Mouse (Mus musculus): ENCODE data around the gene Gpr89. TPM values are rescaled to one million over a fixed set of nuclear protein-coding genes. Genes with fewer than 3 reads are reported as not detected.

Gene Gpr89
- total and polyA plus RNA-seq, 2 experiments from 2014 or later = 23.2 to 34.1 TPM

DNA sequence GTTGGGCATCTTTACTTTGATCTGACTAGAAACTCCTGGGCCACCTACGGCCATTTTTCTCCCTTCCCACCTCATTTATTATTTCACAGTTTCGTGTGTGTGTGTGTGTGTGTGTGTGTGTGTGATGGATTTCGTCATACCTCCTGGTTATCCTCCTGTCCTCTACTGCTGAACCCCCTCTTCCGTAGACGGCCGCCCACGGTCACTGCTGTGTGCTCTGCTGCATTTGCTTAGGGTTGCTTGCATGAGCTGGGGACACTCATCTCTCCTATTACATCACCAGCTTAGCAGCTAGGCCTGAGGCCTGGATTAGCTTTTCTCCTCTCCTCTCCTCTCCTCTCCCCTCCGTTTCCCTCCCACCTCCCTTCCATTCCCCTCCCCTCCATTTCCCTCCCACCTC, 56.7 kb downstream of the Gpr89 start:
- H3K9me3 ChIP-seq (ENCODE audit: low read length) = no peaks in the 10 kb centered on the region
- no peak overlapping the region for H3K27ac ChIP-seq (ENCODE audit: low read depth, low read length)
- H3K4me2 ChIP-seq (ENCODE audit: low read depth, low read length, poor library complexity, severe bottlenecking) = no peak overlapping the region
- WGBS = 88% methylated on average over 7 of the region's 8 CpGs
- no peaks in the 10 kb centered on the region for H3K36me3 ChIP-seq (ENCODE audit: insufficient read depth, low read length)
- no peaks in the 10 kb centered on the region for H3K27me3 ChIP-seq (ENCODE audit: insufficient read depth, low read length)
- ATAC-seq (ENCODE audit: low FRiP score) (no peak), DNase-seq (ENCODE audit: low spot score) (no peak)
- no peak overlapping the region for H3K9ac ChIP-seq (replicated peaks; ENCODE audit: low read length, poor library complexity, severe bottlenecking)
- no peak overlapping the region for H3K4me3 ChIP-seq (ENCODE audit: low read depth, low read length)
- no peaks in the 10 kb centered on the region for H3K4me1 ChIP-seq (ENCODE audit: insufficient read depth, low read length)
- TF ChIP-seq CTCF (IDR thresholded peaks at IDR 0.05) = no peak

DNA sequence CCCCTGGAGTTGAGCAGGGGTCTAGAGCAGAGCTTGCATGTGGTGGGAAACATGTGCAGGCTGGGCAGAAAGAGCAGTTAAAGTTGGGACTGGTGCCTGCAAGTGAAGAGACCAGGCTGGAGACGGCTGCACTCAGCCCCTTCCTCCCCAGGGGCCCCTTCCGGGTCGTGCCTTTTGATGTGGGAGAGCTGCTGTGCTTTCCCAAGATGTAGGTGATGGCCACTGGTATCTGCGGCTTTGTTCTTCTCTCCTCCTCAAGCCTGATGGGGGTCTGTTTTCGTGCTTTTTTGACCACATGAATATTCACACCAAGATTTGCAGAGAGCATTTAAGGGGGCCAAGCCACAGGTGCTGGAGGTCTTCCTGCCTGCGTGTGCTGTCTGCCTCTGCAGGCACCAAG, 57.5 kb downstream of the Gpr89 start:
- no peaks in the 10 kb centered on the region for H3K27me3 ChIP-seq (ENCODE audit: insufficient read depth, low read length)
- H3K4me2 ChIP-seq (ENCODE audit: low read depth, low read length, poor library complexity, severe bottlenecking) = no peak overlapping the region
- no peaks in the 10 kb centered on the region for H3K36me3 ChIP-seq (ENCODE audit: insufficient read depth, low read length)
- no peak overlapping the region for H3K27ac ChIP-seq (ENCODE audit: low read depth, low read length)
- H3K4me3 ChIP-seq (ENCODE audit: low read depth, low read length) = no peak overlapping the region
- TF ChIP-seq CTCF (IDR thresholded peaks at IDR 0.05) = no peak
- 48% methylated on average over 6 of the region's 6 CpGs for WGBS
- DNase-seq (ENCODE audit: low spot score) (no peak), ATAC-seq (ENCODE audit: low FRiP score) (no peak)
- no peak overlapping the region for H3K9ac ChIP-seq (replicated peaks; ENCODE audit: low read length, poor library complexity, severe bottlenecking)
- no peaks in the 10 kb centered on the region for H3K4me1 ChIP-seq (ENCODE audit: insufficient read depth, low read length)
- H3K9me3 ChIP-seq (ENCODE audit: low read length) = no peaks in the 10 kb centered on the region

DNA sequence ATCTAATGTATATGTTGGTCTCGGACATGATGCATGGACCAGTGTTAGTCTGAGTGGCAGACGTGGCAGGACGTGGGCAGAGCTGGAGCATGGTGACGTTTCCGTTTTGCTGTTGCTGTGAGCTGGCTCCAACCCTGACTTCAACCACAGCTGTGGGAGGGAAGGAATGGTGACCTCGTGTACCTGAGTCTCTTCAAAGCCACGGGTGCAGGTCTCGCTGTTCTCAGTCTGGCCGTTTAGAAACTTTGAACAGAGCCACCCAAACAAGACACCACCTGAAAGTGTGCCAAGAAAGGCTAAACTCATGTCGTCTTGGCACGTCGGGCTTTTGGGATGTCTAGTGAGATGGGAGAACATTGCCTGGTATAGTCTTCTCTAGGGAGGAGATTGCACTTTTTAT, 58.2 kb downstream of the Gpr89 start:
- H3K9me3 ChIP-seq (ENCODE audit: low read length) = no peaks in the 10 kb centered on the region
- DNase-seq (ENCODE audit: low spot score) (no peak), ATAC-seq (ENCODE audit: low FRiP score) (no peak)
- H3K27me3 ChIP-seq (ENCODE audit: insufficient read depth, low read length) = no peaks in the 10 kb centered on the region
- H3K4me2 ChIP-seq (ENCODE audit: low read depth, low read length, poor library complexity, severe bottlenecking) = no peak overlapping the region
- no peak overlapping the region for H3K9ac ChIP-seq (replicated peaks; ENCODE audit: low read length, poor library complexity, severe bottlenecking)
- H3K36me3 ChIP-seq (ENCODE audit: insufficient read depth, low read length) = no peaks in the 10 kb centered on the region
- H3K4me3 ChIP-seq (ENCODE audit: low read depth, low read length) = no peak overlapping the region
- no peak for TF ChIP-seq CTCF (IDR thresholded peaks at IDR 0.05)
- no peaks in the 10 kb centered on the region for H3K4me1 ChIP-seq (ENCODE audit: insufficient read depth, low read length)
- WGBS = 89% methylated on average over 12 of the region's 12 CpGs
- no peak overlapping the region for H3K27ac ChIP-seq (ENCODE audit: low read depth, low read length)

DNA sequence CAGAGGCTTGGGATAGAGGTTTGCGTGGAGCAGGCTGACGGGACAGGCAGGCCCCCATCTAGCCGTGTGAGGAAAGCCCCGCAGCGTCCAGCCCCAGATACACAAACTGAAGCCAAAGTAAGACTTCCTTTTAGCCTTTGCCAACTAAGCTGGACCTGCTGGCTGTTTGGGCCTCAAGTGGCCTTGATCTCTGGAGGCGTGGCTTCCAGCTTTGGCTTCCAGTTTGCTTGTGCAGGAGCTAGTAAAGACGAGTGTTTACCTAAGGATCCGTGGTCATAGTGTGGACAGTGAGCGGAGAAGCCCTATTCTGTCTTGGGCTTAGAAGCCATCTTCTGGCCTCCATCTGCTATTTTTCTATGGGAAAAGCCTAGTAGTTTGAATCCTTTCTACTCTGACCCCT, 59.3 kb downstream of the Gpr89 start:
- TF ChIP-seq CTCF (IDR thresholded peaks at IDR 0.05) = no peak

DNA sequence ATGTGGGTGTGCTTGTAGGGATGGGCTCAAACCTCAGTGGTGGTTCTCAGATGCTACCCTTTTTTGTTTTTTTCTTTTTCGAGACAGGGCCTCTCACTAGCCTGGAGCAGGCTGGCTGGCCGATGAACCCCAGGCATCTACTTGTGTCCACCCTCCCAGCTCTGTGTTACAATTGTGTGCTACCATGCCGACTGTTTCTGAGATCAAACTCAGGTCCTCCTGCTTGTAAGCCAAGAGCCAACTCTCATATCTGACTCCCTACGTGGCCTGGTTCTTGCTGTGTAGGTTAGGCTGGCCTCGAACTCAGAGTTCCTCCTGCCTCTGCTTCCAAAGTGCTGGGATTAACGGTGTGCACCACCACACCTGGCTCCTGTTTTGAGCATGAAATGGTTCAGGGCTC, 60.0 kb downstream of the Gpr89 start:
- ATAC-seq (ENCODE audit: low FRiP score) (no peak), DNase-seq (ENCODE audit: low spot score) (no peak)
- Histone ChIP-seq H3K36me3 (ENCODE audit: insufficient read depth, low read length) (no peaks in the 10 kb centered on the region), H3K27ac (ENCODE audit: low read depth, low read length) (no peak overlapping the region), H3K27me3 (ENCODE audit: insufficient read depth, low read length) (no peaks in the 10 kb centered on the region), H3K4me1 (ENCODE audit: insufficient read depth, low read length) (no peaks in the 10 kb centered on the region), H3K9ac (replicated peaks; ENCODE audit: low read length, poor library complexity, severe bottlenecking) (no peak overlapping the region), H3K9me3 (ENCODE audit: low read length) (no peaks in the 10 kb centered on the region), H3K4me2 (ENCODE audit: low read depth, low read length, poor library complexity, severe bottlenecking) (no peak overlapping the region), H3K4me3 (ENCODE audit: low read depth, low read length) (no peak overlapping the region)
- 93% methylated on average over 6 of the region's 6 CpGs for WGBS
- no peak for TF ChIP-seq CTCF (IDR thresholded peaks at IDR 0.05)

More for the DNA sequence above, 59.3 kb downstream of the Gpr89 start:
- 88% methylated on average over 9 of the region's 9 CpGs for WGBS
- DNase-seq (ENCODE audit: low spot score) = no peak
- no peak overlapping the region for H3K4me2 ChIP-seq (ENCODE audit: low read depth, low read length, poor library complexity, severe bottlenecking)
- H3K9ac ChIP-seq (replicated peaks; ENCODE audit: low read length, poor library complexity, severe bottlenecking) = no peak overlapping the region
- no peaks in the 10 kb centered on the region for H3K27me3 ChIP-seq (ENCODE audit: insufficient read depth, low read length)
- no peak overlapping the region for H3K27ac ChIP-seq (ENCODE audit: low read depth, low read length)
- H3K4me1 ChIP-seq (ENCODE audit: insufficient read depth, low read length) = no peaks in the 10 kb centered on the region
- no peak overlapping the region for H3K4me3 ChIP-seq (ENCODE audit: low read depth, low read length)
- no peak for ATAC-seq (ENCODE audit: low FRiP score)
- H3K9me3 ChIP-seq (ENCODE audit: low read length) = no peaks in the 10 kb centered on the region
- H3K36me3 ChIP-seq (ENCODE audit: insufficient read depth, low read length) = no peaks in the 10 kb centered on the region

DNA sequence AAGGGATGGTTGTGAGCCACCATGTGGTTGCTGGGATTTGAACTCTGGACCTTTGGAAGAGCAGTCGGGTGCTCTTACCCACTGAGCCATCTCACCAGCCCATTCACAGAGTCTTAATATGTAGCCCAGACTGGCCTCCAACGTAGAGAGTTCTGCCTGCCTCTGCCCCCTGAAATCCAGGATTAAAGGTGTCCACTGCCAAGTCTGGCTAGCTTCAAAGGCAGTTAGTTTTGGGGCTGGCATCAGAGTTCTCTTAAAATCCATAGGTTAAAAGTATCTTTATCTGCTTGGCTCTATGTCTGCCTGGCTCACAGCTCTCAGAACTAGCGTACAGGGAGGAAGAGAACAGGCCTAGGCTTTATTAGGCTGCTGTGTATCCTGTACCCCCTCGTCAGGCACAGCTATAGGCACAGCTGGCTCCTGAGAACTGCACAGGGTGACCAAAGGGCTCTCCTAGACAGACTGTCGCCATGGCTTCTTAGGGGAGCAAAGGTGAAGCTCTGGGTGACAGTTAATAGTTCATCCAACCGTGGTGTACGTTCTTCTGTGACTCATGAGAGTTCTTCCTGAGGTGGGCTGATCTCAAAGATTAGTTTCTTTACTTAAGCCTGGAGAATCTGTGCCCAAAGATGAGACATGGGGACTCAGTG, 66.0 kb downstream of the Gpr89 start:
- Histone ChIP-seq H3K27me3 (ENCODE audit: insufficient read depth, low read length) (no peaks in the 10 kb centered on the region), H3K4me3 (ENCODE audit: low read depth, low read length) (no peak overlapping the region), H3K9ac (replicated peaks; ENCODE audit: low read length, poor library complexity, severe bottlenecking) (no peak overlapping the region), H3K4me2 (ENCODE audit: low read depth, low read length, poor library complexity, severe bottlenecking) (no peak overlapping the region), H3K27ac (ENCODE audit: low read depth, low read length) (no peak overlapping the region), H3K9me3 (ENCODE audit: low read length) (no peaks in the 10 kb centered on the region), H3K4me1 (ENCODE audit: insufficient read depth, low read length) (no peaks in the 10 kb centered on the region), H3K36me3 (ENCODE audit: insufficient read depth, low read length) (no peaks in the 10 kb centered on the region)
- ATAC-seq (ENCODE audit: low FRiP score) (no peak), DNase-seq (ENCODE audit: low spot score) (no peak)
- WGBS = 80% methylated on average over 7 of the region's 7 CpGs
- no peak for TF ChIP-seq CTCF (IDR thresholded peaks at IDR 0.05)

All from midbrain, postnatal 0 days (tissue).